Mouse (Mus musculus) intestine, embryonic 15.5 days (tissue): ENCODE results near the gene Stag3. TPM values are rescaled to one million over a fixed set of nuclear protein-coding genes. Genes with fewer than 3 reads are reported as not detected.
A peak's percentile ranks its signal among the peaks of the same experiment; 100 is the strongest.

Experiments used
- ATAC-seq: fragments of 200-750 bp; cut with Nextera tagmentation; 2 replicates; pipeline ENCODE4 v1.8.0; 2017; ENCODE audit warnings: moderate TSS enrichment, moderate library complexity
- H3K27ac ChIP-seq: fragments of 300-500 bp; sonication (generic); 2 replicates; pipeline ENCODE4 v1.5.1; 2015; ENCODE audit warnings: mild to moderate bottlenecking, inconsistent platforms
- H3K27me3 ChIP-seq: fragments of 300-500 bp; sonication (generic); replicated peaks from 2 replicates; pipeline ENCODE4 v1.6.1; 2015; ENCODE audit warnings: inconsistent platforms
- H3K36me3 ChIP-seq: fragments of 300-500 bp; sonication (generic); 2 replicates; pipeline ENCODE4 v1.6.1; 2015; ENCODE audit warnings: inconsistent platforms
- H3K4me1 ChIP-seq: fragments of 300-500 bp; sonication (generic); replicated peaks from 2 replicates; pipeline ENCODE4 v1.6.1; 2015; ENCODE audit warnings: inconsistent platforms
- H3K4me2 ChIP-seq: fragments of 300-500 bp; sonication (generic); replicated peaks from 2 replicates; pipeline ENCODE4 v1.6.1; 2015; ENCODE audit warnings: mild to moderate bottlenecking, inconsistent platforms
- H3K4me3 ChIP-seq: fragments of 300-500 bp; sonication (generic); replicated peaks from 2 replicates; pipeline ENCODE4 v1.5.1; 2015; ENCODE audit warnings: inconsistent platforms
- H3K9ac ChIP-seq: fragments of 300-500 bp; sonication (generic); 2 replicates; pipeline ENCODE4 v1.6.1; 2015; ENCODE audit warnings: inconsistent platforms
- H3K9me3 ChIP-seq: fragments of 300-500 bp; sonication (generic); 2 replicates; pipeline ENCODE4 v1.6.1; 2016; ENCODE audit warnings: inconsistent platforms
- WGBS: fragments of 180-500 bp; shearing (Covaris S2); methylation state at CpG from one replicate; pipeline ENCODE4 v1.1.7; 2015; 5-methylcytosine and 5-hydroxymethylcytosine counted together
- polyA plus RNA-seq: library from polyadenylated mRNA; unstranded; fragments of >200 nt; fragmentation: Nextera tagmentation; extraction: Ambion mirVana; gene quantifications from 2 replicates; pipeline ENCODE4 v1.2.1, GENCODE M21; 2015

Gene Stag3
- polyA plus RNA-seq: 2.0 and 2.9 TPM in 2 replicates

- WGBS: under 1% methylated on average over 56 of the region's 56 CpGs
- peak within 1 kb of the TSS; percentile 82 for H3K4me2 ChIP-seq
- no peaks in the 10 kb centered on the region for H3K27me3 ChIP-seq
- ATAC-seq: peak; percentile 99
- peak within 1 kb of the TSS; percentile 64 for H3K4me3 ChIP-seq
- peaks cover 21% of the 10 kb centered on the region for H3K4me1 ChIP-seq
- no peaks in the 10 kb centered on the region for H3K36me3 ChIP-seq
- H3K9me3 ChIP-seq: no peaks in the 10 kb centered on the region
- peak within 1 kb of the TSS; percentile 63 for H3K9ac ChIP-seq
- peak within 1 kb of the TSS; percentile 52; the same call in 1 of the 2 replicates for H3K27ac ChIP-seq
These were observed at the start of gene Stag3, which contains the start of the genes Gm43720 and Gpc2 for GRCm38 (mm10) chr5:138279585-138280424. Gene Stag3, plus strand, starts transcription at chr5:138280240. Gene Gm43720, minus strand, starts transcription at chr5:138279958. Gene Gpc2, minus strand, starts transcription at chr5:138280005.

- 0 out of 2 replicates have a peak, but pooled peaks have one; percentile 45 for ATAC-seq
These were observed 46.3 kb upstream of the Stag3 start for GRCm38 (mm10) chr5:138233778-138234177.

GRCm38 (mm10) chr5:138234224-138234623 lies 45.8 kb upstream of the Stag3 start:
- Histone ChIP-seq H3K9me3 (no peaks in the 10 kb centered on the region), H3K36me3 (no peaks in the 10 kb centered on the region), H3K27me3 (no peaks in the 10 kb centered on the region), H3K9ac (no peak overlapping the region), H3K4me3 (no peak overlapping the region), H3K27ac (no peak overlapping the region), H3K4me1 (no peaks in the 10 kb centered on the region), H3K4me2 (no peak overlapping the region)
- ATAC-seq: peak; percentile 51; the same call in 1 of the 2 replicates

More at GRCm38 (mm10) chr5:138233778-138234177, 46.3 kb upstream of the Stag3 start:
- Histone ChIP-seq H3K9ac (no peak overlapping the region), H3K27ac (no peak overlapping the region), H3K4me2 (no peak overlapping the region), H3K27me3 (no peaks in the 10 kb centered on the region), H3K36me3 (no peaks in the 10 kb centered on the region), H3K9me3 (no peaks in the 10 kb centered on the region), H3K4me1 (no peaks in the 10 kb centered on the region), H3K4me3 (no peak overlapping the region)
- WGBS: 70% methylated on average over 2 of the region's 2 CpGs

- WGBS: 20% methylated on average over 2 of the region's 2 CpGs
- Histone ChIP-seq H3K4me3 (no peak overlapping the region), H3K9ac (no peak overlapping the region), H3K27me3 (no peaks in the 10 kb centered on the region), H3K36me3 (no peaks in the 10 kb centered on the region), H3K4me1 (no peaks in the 10 kb centered on the region), H3K9me3 (no peaks in the 10 kb centered on the region), H3K27ac (no peak overlapping the region), H3K4me2 (no peak overlapping the region)
- ATAC-seq: no peak
These were observed 38.5 kb upstream of the Stag3 start for GRCm38 (mm10) chr5:138241511-138241910.

- WGBS: 84% methylated on average over 12 of the region's 12 CpGs
- no peak for ATAC-seq
- Histone ChIP-seq H3K4me2 (no peak overlapping the region), H3K27ac (no peak overlapping the region), H3K36me3 (no peaks in the 10 kb centered on the region), H3K9ac (no peak overlapping the region), H3K4me1 (peaks cover 4% of the 10 kb centered on the region; the same call in 1 of the 2 replicates), H3K4me3 (no peak overlapping the region), H3K27me3 (no peaks in the 10 kb centered on the region), H3K9me3 (no peaks in the 10 kb centered on the region)
These were observed 28.9 kb upstream of the Stag3 start for GRCm38 (mm10) chr5:138251144-138251543.

GRCm38 (mm10) chr5:138253061-138253460 lies 27.0 kb upstream of the Stag3 start:
- Histone ChIP-seq H3K36me3 (0 out of 2 replicates have a peak, but pooled peaks cover 5% of the 10 kb centered on the region), H3K4me2 (no peak overlapping the region), H3K4me1 (peaks cover 5% of the 10 kb centered on the region; the same call in 1 of the 2 replicates), H3K27ac (no peak overlapping the region), H3K27me3 (no peaks in the 10 kb centered on the region), H3K9me3 (no peaks in the 10 kb centered on the region), H3K9ac (no peak overlapping the region), H3K4me3 (no peak overlapping the region)
- no peak for ATAC-seq
- 92% methylated on average over 3 of the region's 3 CpGs for WGBS

GRCm38 (mm10) chr5:138255353-138256093 lies 24.5 kb upstream of the Stag3 start, which contains the start of gene Lamtor4:
Gene Lamtor4, plus strand, starts transcription at chr5:138255482.
- peak; percentile 100 for ATAC-seq
- Histone ChIP-seq H3K9me3 (no peaks in the 10 kb centered on the region), H3K27ac (peak within 1 kb of the TSS; percentile 70), H3K36me3 (peaks cover 9% of the 10 kb centered on the region), H3K4me3 (peak within 1 kb of the TSS; percentile 52), H3K4me2 (peak within 1 kb of the TSS; percentile 84), H3K27me3 (no peaks in the 10 kb centered on the region), H3K9ac (peak within 1 kb of the TSS; percentile 65), H3K4me1 (peaks cover 6% of the 10 kb centered on the region; the same call in 1 of the 2 replicates)
- under 1% methylated on average over 38 of the region's 38 CpGs for WGBS

GRCm38 (mm10) chr5:138256094-138256467 lies 24.0 kb upstream of the Stag3 start:
- H3K9me3 ChIP-seq: no peaks in the 10 kb centered on the region
- 14% methylated on average over 7 of the region's 7 CpGs for WGBS
- H3K36me3 ChIP-seq: peaks cover 14% of the 10 kb centered on the region
- H3K4me2 ChIP-seq: peak overlapping the region; percentile 84
- peak overlapping the region; percentile 70 for H3K27ac ChIP-seq
- ATAC-seq: peak; percentile 37
- H3K4me3 ChIP-seq: peak overlapping the region; percentile 52
- no peaks in the 10 kb centered on the region for H3K27me3 ChIP-seq
- peaks cover 9% of the 10 kb centered on the region; the same call in 1 of the 2 replicates for H3K4me1 ChIP-seq
- H3K9ac ChIP-seq: peak overlapping the region; percentile 65

- WGBS: 87% methylated on average over 10 of the region's 10 CpGs
- no peak for ATAC-seq
- no peaks in the 10 kb centered on the region for H3K27me3 ChIP-seq
- H3K27ac ChIP-seq: no peak overlapping the region
- H3K4me2 ChIP-seq: 0 out of 2 replicates have a peak overlapping the region, but pooled peaks have one; percentile 84
- H3K9me3 ChIP-seq: no peaks in the 10 kb centered on the region
- peaks cover 19% of the 10 kb centered on the region for H3K36me3 ChIP-seq
- no peak overlapping the region for H3K4me3 ChIP-seq
- H3K4me1 ChIP-seq: peaks cover 11% of the 10 kb centered on the region
- H3K9ac ChIP-seq: no peak overlapping the region
These were observed 23.0 kb upstream of the Stag3 start for GRCm38 (mm10) chr5:138256966-138257584.

- Histone ChIP-seq H3K36me3 (peaks cover 19% of the 10 kb centered on the region), H3K27ac (no peak overlapping the region), H3K27me3 (no peaks in the 10 kb centered on the region), H3K4me1 (peaks cover 16% of the 10 kb centered on the region), H3K9ac (no peak overlapping the region), H3K9me3 (no peaks in the 10 kb centered on the region), H3K4me2 (no peak overlapping the region), H3K4me3 (no peak overlapping the region)
- 87% methylated on average over 4 of the region's 4 CpGs for WGBS
- ATAC-seq: no peak
These were observed 22.5 kb upstream of the Stag3 start for GRCm38 (mm10) chr5:138257585-138257978.

- Histone ChIP-seq H3K27me3 (no peaks in the 10 kb centered on the region), H3K4me1 (peaks cover 21% of the 10 kb centered on the region), H3K4me2 (no peak overlapping the region), H3K27ac (no peak overlapping the region), H3K9me3 (no peaks in the 10 kb centered on the region), H3K9ac (no peak overlapping the region), H3K36me3 (peaks cover 19% of the 10 kb centered on the region), H3K4me3 (no peak overlapping the region)
- WGBS: 74% methylated on average over 3 of the region's 3 CpGs
- no peak for ATAC-seq
These were observed 22.0 kb upstream of the Stag3 start for GRCm38 (mm10) chr5:138258078-138258477.

- peaks cover 19% of the 10 kb centered on the region for H3K36me3 ChIP-seq
- no peak for ATAC-seq
- H3K9ac ChIP-seq: no peak overlapping the region
- H3K4me2 ChIP-seq: no peak overlapping the region
- no peak overlapping the region for H3K27ac ChIP-seq
- no peak overlapping the region for H3K4me3 ChIP-seq
- WGBS: 74% methylated on average over 6 of the region's 6 CpGs
- H3K4me1 ChIP-seq: peaks cover 23% of the 10 kb centered on the region
- H3K27me3 ChIP-seq: no peaks in the 10 kb centered on the region
- no peaks in the 10 kb centered on the region for H3K9me3 ChIP-seq
These were observed 21.5 kb upstream of the Stag3 start for GRCm38 (mm10) chr5:138258542-138258941.
